Mouse (Mus musculus): ENCODE measurements around the gene Pou2f2. TPM values are rescaled to one million over a fixed set of nuclear protein-coding genes. Genes with fewer than 3 reads are reported as not detected.
"Not testable (repeated sequence)": the region's sequence is repeated elsewhere in the genome, so short reads cannot be mapped to it uniquely, and the experiment has no call there.

Gene Pou2f2
- total RNA-seq, 4 experiments from 2014 or later, result 8.9 to 14.3 (median 11.7) TPM

DNA sequence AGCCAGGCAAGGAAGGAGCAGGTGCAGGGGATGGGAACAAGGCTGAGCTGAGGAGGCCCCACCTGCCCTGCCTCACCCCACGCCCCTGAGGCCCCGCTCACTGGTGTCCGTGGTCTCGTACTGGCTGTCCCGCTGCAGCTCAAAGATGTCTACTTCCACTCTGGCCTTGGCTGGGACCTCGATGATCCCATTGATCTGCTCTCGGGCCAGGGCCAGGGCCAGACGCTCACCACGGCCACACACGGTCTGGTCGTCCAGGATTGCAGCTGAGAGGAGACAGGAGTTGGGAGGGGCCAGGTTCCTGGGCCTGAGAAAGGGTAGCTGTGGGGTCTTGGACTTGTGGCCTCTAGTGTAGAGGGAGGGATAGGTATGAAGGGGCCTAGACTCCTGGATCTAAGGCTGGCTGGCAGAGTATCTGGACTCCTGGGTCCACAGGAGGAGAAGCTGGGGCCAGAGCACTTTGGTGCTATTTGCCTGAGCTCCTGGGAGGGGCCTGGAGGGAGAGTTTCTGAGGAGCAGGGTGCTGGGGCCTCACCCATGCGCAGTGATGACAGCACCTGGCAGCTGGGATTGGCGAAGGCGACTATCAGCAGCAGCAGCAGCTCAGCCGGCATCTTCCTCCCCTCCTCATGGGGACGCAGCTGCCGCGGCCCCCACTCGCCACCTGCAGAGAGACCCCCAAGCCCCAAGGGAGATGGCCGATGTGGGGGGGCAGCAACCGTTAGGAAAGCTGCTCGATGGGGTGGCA lies 111.4 kb downstream of the Pou2f2 start:
- no peak for DNase-seq (ENCODE audit: low spot score in 2 of 2)

DNA sequence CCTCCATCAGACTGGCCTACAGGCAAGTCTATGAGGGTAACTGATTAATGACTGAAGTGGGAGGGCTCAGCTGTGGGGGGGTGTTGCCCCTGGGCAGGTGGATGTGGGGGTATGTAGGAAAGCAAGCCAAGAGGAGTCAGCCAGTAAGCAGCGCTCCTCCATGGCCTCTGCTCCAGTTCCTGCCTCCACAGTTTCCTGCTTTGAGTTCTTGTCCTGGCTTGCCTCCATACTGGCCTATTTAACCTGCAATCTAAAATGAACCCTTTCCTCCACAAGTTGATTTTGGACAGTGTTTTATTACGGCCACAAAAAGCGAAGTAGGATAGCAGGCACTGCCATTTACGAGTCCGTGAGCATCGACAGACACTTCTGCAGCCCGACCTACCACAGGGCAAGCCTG lies 112.2 kb downstream of the Pou2f2 start:
- no peak for DNase-seq (ENCODE audit: low spot score in 2 of 2)

DNA sequence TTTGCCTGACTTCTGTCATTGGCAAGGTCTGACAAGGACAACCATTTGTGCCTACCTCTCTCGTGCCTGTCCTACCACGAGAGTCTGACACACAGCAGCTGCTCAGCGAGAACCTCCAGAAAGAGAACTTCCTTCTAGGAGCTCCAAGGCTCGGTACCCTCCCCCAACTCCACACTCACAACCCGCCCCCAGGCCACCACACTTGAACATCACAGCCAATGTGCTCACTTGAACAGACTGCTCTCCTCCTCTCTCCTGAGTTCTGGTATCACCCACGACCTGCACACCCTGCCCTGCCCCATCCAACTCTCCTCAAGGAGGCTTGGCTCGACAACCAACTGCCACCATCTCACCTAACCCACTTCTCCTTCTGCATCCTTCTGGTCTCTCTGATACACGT lies 115.6 kb downstream of the Pou2f2 start:
- no peak for DNase-seq (ENCODE audit: low spot score in 2 of 2)

DNA sequence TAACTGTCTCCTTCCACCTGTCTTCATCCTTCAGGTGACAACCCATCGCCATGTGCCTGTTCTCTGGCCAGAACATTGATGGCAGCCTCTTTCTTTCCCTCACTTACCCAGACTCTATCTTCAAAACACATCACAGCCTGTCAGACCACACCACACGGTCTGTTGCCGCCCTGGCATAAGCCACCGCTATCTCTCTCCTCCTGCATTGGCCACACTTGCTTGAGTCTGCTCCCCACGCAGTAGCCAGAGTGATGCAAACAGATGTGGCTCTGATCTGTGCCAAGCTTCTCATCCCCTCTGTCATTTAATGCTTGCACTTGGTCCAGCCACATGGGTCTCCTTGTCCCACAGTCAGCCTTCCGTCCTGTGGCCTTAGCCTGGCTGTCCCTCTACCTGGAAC lies 116.2 kb downstream of the Pou2f2 start:
- DNase-seq (ENCODE audit: low spot score in 2 of 2), result no peak

DNA sequence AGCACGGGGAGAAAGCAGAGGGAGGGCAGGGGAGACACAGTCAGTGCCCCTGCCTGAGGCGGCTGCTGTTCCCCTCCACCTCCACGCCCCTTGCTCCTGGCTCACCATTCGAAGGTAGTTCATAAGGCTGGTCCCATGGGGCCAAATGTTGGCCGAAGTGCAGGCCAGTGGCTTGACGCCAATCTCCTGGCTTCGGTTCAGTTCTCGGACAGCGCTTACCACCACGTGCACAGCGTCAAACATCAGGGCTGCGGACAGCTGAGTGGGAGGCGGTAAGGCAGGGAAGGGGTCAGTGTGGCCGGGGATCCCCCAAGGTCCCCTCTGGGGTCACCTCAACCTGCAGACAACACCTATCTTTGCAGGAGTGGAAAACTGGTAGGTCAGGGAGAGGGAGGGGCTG lies 120.7 kb downstream of the Pou2f2 start:
- DNase-seq (ENCODE audit: low spot score in 2 of 2), result no peak

DNA sequence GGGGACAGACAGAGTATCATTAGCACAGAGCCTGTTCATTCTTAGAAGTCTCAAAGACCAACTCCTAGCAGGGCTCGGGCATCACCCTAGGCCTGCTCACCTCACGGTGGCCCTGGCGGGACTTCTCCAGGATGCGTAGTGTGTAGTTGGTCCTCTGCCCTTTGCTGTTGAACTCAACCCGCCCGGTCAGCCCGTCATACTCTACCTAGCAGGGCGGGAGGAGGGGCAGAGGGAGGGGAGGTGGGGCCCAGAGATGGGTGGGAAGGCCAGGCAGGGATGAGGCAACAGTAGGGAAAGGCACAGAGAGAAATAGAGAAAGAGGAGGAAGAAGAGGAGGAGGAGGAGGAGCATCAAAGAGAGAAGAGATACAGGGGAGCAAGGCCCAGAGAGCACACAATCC lies 121.1 kb downstream of the Pou2f2 start:
- DNase-seq (ENCODE audit: low spot score in 2 of 2), result no peak

DNA sequence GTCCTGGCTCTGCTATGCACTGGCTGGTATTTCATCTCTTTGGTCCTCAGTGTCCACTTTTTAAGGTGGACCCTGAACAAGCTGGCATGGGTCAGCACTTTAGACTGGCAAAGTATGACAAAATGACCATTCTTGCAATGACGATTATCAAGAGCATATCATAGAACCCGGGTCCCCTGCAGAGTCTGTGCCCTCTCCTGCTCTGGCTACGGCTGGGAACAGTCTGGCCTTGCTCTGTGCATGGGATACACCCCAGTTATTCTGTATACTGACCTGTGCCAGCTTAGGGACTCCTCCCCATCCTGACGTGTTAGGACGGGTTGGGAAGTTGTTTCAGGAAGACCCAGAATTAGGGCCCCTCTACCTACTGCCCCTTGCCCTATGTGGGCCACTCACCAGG lies 121.6 kb downstream of the Pou2f2 start:
- DNase-seq (ENCODE audit: low spot score in 2 of 2), result no peak

DNA sequence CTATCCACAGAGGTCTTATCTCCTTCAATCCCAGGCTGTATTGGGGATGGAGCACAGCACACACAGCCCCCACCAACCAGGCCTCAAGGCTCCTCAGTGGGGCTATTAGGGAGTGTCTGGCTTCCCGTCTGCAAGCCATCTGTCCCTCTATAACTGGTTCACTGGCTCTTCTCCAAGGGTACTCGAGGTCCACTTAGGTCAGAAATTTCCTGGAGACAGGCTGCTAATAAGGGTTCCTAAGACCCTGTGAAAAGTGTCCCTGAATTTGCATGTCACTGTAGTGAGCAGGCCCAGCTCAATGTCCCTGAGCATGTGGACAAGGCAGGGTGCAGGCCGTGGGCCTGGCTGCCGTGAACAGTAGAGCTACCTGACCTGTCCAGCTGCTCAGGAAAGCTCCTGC lies 122.6 kb downstream of the Pou2f2 start:
- no peak for DNase-seq (ENCODE audit: low spot score in 2 of 2)

DNA sequence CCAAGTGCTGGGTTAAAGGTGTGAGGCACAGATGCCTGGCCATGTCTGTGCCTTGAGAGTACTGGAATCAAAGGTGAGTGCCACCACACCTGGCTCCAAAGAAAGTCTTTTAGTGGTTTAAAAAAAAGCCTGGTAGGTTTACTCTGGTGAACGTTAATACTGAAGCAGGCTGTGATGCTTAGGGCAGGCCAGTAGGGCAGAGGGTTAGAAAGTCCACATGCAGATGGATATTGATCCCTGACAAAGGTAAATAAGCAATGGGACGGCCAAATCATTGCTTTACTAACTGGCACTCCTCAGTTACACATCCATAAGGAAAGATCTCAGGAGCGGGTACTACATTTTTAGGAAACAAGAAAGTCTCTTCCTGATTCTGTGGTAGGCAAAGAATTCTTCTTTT lies 126.9 kb downstream of the Pou2f2 start:
- DNase-seq (ENCODE audit: low spot score in 2 of 2), result no peak

DNA sequence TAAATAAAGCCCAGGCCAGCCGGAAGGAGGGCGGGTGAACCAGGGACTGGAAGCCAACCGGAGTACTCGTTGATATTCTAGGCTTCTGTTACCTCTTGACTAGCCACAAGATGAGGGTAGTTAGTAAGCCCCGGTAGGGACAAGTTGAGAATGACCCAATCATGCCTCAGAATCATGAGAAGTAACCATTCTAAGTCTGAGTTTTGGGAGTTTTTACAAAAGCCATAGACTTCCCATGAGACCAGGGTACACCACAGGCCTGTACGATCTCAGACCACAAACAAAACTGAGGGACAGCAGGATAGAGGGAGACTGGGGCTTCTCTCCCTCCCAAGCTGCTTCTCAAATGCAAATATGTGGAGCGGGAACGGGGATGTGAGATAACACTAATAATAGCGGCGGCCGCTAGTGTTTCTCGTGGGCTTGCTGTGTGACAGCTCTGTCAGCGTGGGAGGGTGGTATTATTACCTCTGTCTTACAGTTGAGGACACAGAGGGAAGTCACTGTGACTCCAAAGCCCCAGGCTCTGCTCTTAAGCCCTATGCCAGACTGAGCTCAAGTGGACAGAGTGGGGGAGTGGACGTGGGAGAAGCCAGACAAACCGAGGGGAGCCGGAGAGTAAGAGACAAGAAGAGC lies 130.1 kb downstream of the Pou2f2 start:
- DNase-seq (ENCODE audit: low spot score in 2 of 2), result no peak

DNA sequence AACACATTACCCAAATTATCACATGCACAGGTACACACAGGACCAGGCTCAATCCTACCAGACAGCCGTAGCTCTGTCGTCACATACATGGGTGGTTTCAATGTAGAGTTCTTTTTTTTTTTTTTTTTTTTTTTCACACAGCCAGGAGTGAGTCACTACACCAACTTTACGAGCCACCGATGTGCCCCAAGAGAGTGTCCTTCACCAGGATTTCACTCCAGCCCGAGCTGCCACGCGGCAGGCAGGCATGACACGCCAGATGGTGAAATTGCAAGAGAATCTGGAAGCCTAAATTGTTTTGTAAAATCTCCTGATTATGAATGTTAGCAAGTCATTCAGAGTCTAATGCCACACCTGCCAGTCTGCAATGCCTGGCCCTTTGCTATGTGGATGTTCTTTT lies 132.2 kb downstream of the Pou2f2 start:
- DNase-seq (ENCODE audit: low spot score in 2 of 2), result peak; percentile 66 to 72

DNA sequence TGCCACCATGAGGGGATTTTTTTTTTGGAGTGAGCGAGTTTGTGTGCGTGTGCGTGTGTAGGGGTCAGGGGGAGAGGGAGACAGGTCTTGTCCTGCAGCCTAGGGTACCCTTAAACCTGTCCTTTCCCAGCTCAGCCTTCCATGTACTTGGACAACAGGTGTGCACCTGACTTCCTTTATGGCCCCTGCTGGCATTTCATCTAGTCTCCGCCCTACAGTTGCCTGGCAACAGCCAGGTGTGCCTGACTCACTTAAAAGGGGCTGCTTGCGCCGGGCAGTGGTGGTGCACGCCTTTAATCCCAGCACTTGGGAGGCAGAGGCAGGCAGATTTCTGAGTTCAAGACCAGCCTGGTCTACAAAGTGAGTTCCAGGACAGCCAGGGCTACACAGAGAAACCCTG lies 134.9 kb downstream of the Pou2f2 start:
- not testable (repeated sequence) for DNase-seq (ENCODE audit: low spot score in 2 of 2)

DNA sequence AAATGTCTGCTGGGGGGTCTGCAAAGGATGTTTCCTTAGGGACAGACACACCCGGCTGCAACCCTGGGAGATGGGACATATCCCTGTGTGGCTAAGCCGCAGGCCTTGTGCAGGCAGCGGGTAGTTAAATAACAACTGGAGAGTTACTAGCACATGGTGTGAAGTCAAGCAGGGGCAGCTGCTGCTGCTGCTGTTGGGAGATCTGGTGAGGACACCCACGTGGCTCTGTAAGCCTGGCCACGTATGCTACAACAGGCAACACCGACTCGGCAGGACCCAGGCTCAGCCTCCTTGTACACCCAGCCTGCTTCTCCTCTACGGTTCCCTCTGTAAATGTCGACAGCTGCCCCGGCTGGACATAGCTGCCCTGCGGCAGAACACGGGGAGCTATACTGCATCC lies 137.6 kb downstream of the Pou2f2 start:
- DNase-seq (ENCODE audit: low spot score in 2 of 2), result no peak

Small RNA genes lying within 50 kb of the gene (microRNA-seq; reads per million reads assigned to microRNA genes)
- gene Mir6537 (0.32 to 2.0 reads per million in 2 experiments), gene Mir7048 (0 to 0.51 reads per million in 2 experiments)

Other genes starting within 250 kb of the Pou2f2 start
- not detected for gene Gm4881, start 235.2 kb downstream of the Pou2f2 start, total RNA-seq (2022)
- 100 to 1,000 TPM; 293 to 308 (median 300) TPM for gene Rabac1, start 207.0 kb downstream of the Pou2f2 start, total RNA-seq (2022)
- 1,000 to 10,000 TPM; 2,163 to 2,251 (median 2,216) TPM for gene Atp1a3, start 173.8 kb downstream of the Pou2f2 start, total RNA-seq (2022)
- gene Grik5, start 107.4 kb downstream of the Pou2f2 start, total RNA-seq (2022), result 100 to 1,000 TPM; 206 to 235 (median 220) TPM
- gene Zfp574, start 107.2 kb downstream of the Pou2f2 start, total RNA-seq (2022), result 10 to 100 TPM; 28.0 to 31.0 (median 29.6) TPM
- gene Dedd2, start 40.9 kb upstream of the Pou2f2 start, total RNA-seq (2022), result 10 to 100 TPM; 22.0 to 28.9 (median 26.5) TPM
- gene Zfp526, start 41.7 kb upstream of the Pou2f2 start, total RNA-seq (2022), result 10 to 100 TPM; 11.2 to 12.5 (median 11.7) TPM
- gene Gsk3a, start 58.1 kb upstream of the Pou2f2 start, total RNA-seq (2022), result 100 to 1,000 TPM; 198 to 216 (median 204) TPM
- gene Erf, start 71.0 kb upstream of the Pou2f2 start, total RNA-seq (2022), result 10 to 100 TPM; 39.0 to 61.0 (median 49.4) TPM
- 100 to 1,000 TPM; 196 to 252 (median 228) TPM for gene Cic, start 88.0 kb upstream of the Pou2f2 start, total RNA-seq (2022)
- gene Pafah1b3, start 118.3 kb upstream of the Pou2f2 start, total RNA-seq (2022), result 10 to 100 TPM; 25.2 to 28.9 (median 27.9) TPM
- gene Prr19, start 121.7 kb upstream of the Pou2f2 start, total RNA-seq (2022), result under 1 TPM in 1 of 4 experiments, not detected in 3; 0.25 TPM
- gene Tmem145, start 126.4 kb upstream of the Pou2f2 start, total RNA-seq (2022), result 10 to 100 TPM; 28.7 to 36.7 (median 33.4) TPM
- gene Megf8, start 137.4 kb upstream of the Pou2f2 start, total RNA-seq (2022), result 100 to 1,000 TPM in 2 of 4 experiments, 10 to 100 TPM in 2; 90.3 to 107 (median 97.0) TPM
- gene Cnfn, start 190.0 kb upstream of the Pou2f2 start, total RNA-seq (2022), result under 1 TPM in 1 of 4 experiments, not detected in 3; 0.73 TPM
- gene Lipe, start 219.0 kb upstream of the Pou2f2 start, total RNA-seq (2022), result 10 to 100 TPM in 1 of 4 experiments, 1 to 10 TPM in 3; 7.1 to 10.3 (median 9.0) TPM
- gene Cxcl17, start 233.2 kb upstream of the Pou2f2 start, total RNA-seq (2022), result not detected